Mouse (Mus musculus): ENCODE data around the gene Zpld1. TPM values are rescaled to one million over a fixed set of nuclear protein-coding genes. Genes with fewer than 3 reads are reported as not detected.

Gene Zpld1
- polyA plus RNA-seq, 1 experiment from 2014 or later, result 0.80 TPM

GRCm38 (mm10) chr16:55203945-55204344, 93.8 kb downstream of the Zpld1 start:
- DNase-seq (ENCODE audit: low spot score), result no peak
- H3K4me1 ChIP-seq (replicated peaks), result no peaks in the 10 kb centered on the region
- 94% methylated on average over 1 of the region's 1 CpGs for WGBS
- no peaks in the 10 kb centered on the region for H3K36me3 ChIP-seq
- H3K27ac ChIP-seq, result no peak overlapping the region
- no peak overlapping the region for H3K4me3 ChIP-seq
- H3K27me3 ChIP-seq (ENCODE audit: insufficient read depth, poor library complexity, severe bottlenecking), result no peaks in the 10 kb centered on the region
- no peaks in the 10 kb centered on the region for H3K9me3 ChIP-seq

- Histone ChIP-seq H3K36me3 (no peaks in the 10 kb centered on the region), H3K27me3 (ENCODE audit: insufficient read depth, poor library complexity, severe bottlenecking) (no peaks in the 10 kb centered on the region), H3K9me3 (no peaks in the 10 kb centered on the region), H3K27ac (no peak overlapping the region), H3K4me3 (no peak overlapping the region), H3K4me1 (replicated peaks) (no peaks in the 10 kb centered on the region)
- DNase-seq (ENCODE audit: low spot score), result no peak
- WGBS, result 61% methylated on average over 2 of the region's 2 CpGs
These were observed 107.4 kb downstream of the Zpld1 start for GRCm38 (mm10) chr16:55190397-55190796.

GRCm38 (mm10) chr16:55185370-55185769, 112.4 kb downstream of the Zpld1 start:
- Histone ChIP-seq H3K4me3 (no peak overlapping the region), H3K27ac (no peak overlapping the region), H3K36me3 (no peaks in the 10 kb centered on the region), H3K27me3 (ENCODE audit: insufficient read depth, poor library complexity, severe bottlenecking) (no peaks in the 10 kb centered on the region), H3K9me3 (no peaks in the 10 kb centered on the region), H3K4me1 (replicated peaks) (no peaks in the 10 kb centered on the region)
- 88% methylated on average over 1 of the region's 1 CpGs for WGBS
- no peak for DNase-seq (ENCODE audit: low spot score)
